Mouse (Mus musculus) adrenal gland, postnatal 14 days (tissue): ENCODE results near the gene Gal3st2b. TPM values are rescaled to one million over a fixed set of nuclear protein-coding genes. Genes with fewer than 3 reads are reported as not detected.
"Not testable (repeated sequence)": the region's sequence is repeated elsewhere in the genome, so short reads cannot be mapped to it uniquely, and the experiment has no call there.

Experiments used
- DNase-seq: peaks from one replicate; pipeline ENCODE4 v3.0.0; 2021; ENCODE audit warnings: mixed read lengths
- total RNA-seq: library from RNA; stranded (reverse); gene quantifications from 2 replicates; pipeline ENCODE4 v1.2.3, GENCODE M21; 2021

The Gal3st2b gene
- total RNA-seq, 1 experiment from 2014 or later, result 0.26 TPM

- not testable (repeated sequence) for DNase-seq
Observed at GRCm38 (mm10) chr1:93980932-93981331, 62.8 kb downstream of the Gal3st2b start.

- DNase-seq, result no peak
Observed at GRCm38 (mm10) chr1:93986167-93986566, 68.1 kb downstream of the Gal3st2b start.

DNA sequence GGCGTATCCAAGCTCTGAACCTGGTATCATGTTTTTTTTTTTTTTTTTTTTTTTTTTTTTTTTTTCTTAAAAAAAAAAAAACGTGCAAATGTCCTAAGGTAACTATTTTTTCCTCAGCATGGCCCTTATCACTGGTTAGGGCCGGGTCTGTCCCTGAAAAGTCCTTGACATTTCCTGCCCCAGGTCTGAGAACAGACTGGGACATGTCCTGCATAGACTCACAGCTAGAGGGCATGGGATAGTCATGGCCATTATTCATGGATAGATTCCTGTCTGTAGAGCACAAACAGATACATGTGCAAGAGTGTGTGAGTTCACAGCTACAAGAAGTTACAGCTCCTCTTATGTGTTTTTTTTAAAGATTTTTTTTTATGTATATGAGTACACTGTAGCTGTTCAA lies 70.7 kb downstream of the Gal3st2b start:
- peak; percentile 45 for DNase-seq

DNA sequence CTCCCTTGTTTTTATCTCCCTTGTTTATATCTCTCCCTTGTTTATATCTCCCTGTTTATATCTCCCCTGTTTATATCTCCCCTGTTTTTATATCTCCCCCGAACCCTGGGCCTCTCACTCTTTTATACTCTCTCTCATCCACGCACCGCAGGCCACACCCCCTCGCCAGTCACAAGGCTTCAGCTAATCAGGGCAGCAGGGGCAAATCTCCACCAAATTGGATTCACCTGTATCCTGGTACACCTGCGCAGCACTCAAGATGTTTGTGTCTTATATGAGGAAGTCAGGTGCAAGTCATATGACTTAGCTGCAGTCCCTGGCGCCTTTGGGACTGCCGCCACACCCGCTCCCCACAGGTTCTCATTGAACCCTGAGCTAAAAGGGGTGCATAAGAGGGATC lies 72.1 kb downstream of the Gal3st2b start, which contains the start of gene Gal3st2c:
Gene Gal3st2c (plus strand): TSS at position 301 of the 400 bp plus-strand sequence.
- DNase-seq, result not testable (repeated sequence)

- DNase-seq, result not testable (repeated sequence)
Observed at GRCm38 (mm10) chr1:93991068-93991467, 73.0 kb downstream of the Gal3st2b start.

GRCm38 (mm10) chr1:93991491-93991890 lies 73.4 kb downstream of the Gal3st2b start:
- not testable (repeated sequence) for DNase-seq

Other genes with a start within 250 kb of the Gal3st2b start
- gene Bok, start 232.7 kb upstream of the Gal3st2b start, total RNA-seq, result 9.9 and 12.2 TPM in 2 replicates
- 67.3 and 69.4 TPM in 2 replicates for gene Atg4b, start 166.8 kb upstream of the Gal3st2b start, total RNA-seq
- 42.6 and 45.8 TPM in 2 replicates for gene Thap4, start 163.4 kb upstream of the Gal3st2b start, total RNA-seq
- 70.1 and 70.7 TPM in 2 replicates for gene Dtymk, start 116.4 kb upstream of the Gal3st2b start, total RNA-seq
- gene Ing5, start 114.3 kb upstream of the Gal3st2b start, total RNA-seq, result 15.2 and 17.3 TPM in 2 replicates
- 39.7 and 45.1 TPM in 2 replicates for gene D2hgdh, start 93.4 kb upstream of the Gal3st2b start, total RNA-seq
- 0.60 TPM in 1 of 2 replicates, not detected in the other for gene Gal3st2, start 57.0 kb upstream of the Gal3st2b start, total RNA-seq
- gene Gal3st2c, start 72.2 kb downstream of the Gal3st2b start, total RNA-seq, result 0.11 and 0.19 TPM in 2 replicates
- not detected in 2 replicates for gene Neu4, start 102.1 kb downstream of the Gal3st2b start, total RNA-seq
- gene Pdcd1, start 134.2 kb downstream of the Gal3st2b start, total RNA-seq, result 0.30 TPM in 1 of 2 replicates, not detected in the other